ENCODE assay signal across 1 mouse cellular context in the genomic region with DNA sequence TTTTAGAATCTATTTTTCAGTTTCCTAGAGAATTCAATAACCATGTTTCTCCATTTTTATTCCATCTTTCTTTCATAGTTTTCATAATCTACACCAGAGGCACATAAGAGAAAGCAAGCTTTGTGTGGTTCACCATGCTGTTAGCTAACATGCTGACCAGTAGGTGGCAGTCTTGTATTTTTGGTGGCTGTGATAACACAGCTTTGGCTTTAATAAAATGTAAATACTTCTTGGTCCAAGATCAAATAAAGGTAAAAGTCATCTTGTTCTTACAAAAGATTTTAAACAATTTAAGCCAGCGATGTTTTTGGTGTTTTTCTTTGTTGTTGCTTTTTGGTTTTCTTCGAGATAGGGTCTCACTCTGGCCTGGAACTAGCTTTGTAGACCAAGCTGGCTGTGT.
TF ChIP-seq lines count a peak whose summit lies in the region.

No protein-coding gene starts in this region.

TF ChIP-seq in MEL, 35 proteins besides CTCF, POLR2A, EP300 and RAD21:
- no peak for TF ChIP-seq UBTF (IDR thresholded peaks at IDR 0.05; ENCODE audit: borderline replicate concordance, insufficient read depth, low read depth, low read length)
- TF ChIP-seq MAZ (IDR thresholded peaks at IDR 0.05; ENCODE audit: low read depth, low read length) = no peak
- TF ChIP-seq CHD1 (IDR thresholded peaks at IDR 0.05; ENCODE audit: low read depth, low read length) = no peak
- TF ChIP-seq CHD2 (IDR thresholded peaks at IDR 0.05; ENCODE audit: low read length) = no peak
- TF ChIP-seq POLR2AphosphoS2 (IDR thresholded peaks at IDR 0.05; ENCODE audit: low read length) = no peak
- 0 out of 2 replicates have a peak, but pooled peaks have one; percentile 12 for TF ChIP-seq MAX (IDR thresholded peaks at IDR 0.05; ENCODE audit: low read length)
- no peak for TF ChIP-seq HCFC1 (IDR thresholded peaks at IDR 0.05; ENCODE audit: low read depth, low read length)
- TF ChIP-seq MYC (IDR thresholded peaks at IDR 0.05; ENCODE audit: low read depth, low read length) = peak; percentile 61; the same call in 1 of the 2 replicates
- no peak for TF ChIP-seq JUND (IDR thresholded peaks at IDR 0.05; ENCODE audit: low read depth, low read length)
- peak; percentile 77 for TF ChIP-seq ZC3H11A (IDR thresholded peaks at IDR 0.05; ENCODE audit: low read depth, low read length)
- TF ChIP-seq GATA1 (IDR thresholded peaks at IDR 0.05; ENCODE audit: low read depth, low read length) = no peak
- TF ChIP-seq RCOR1 (IDR thresholded peaks at IDR 0.05; ENCODE audit: low read depth, low read length) = no peak
- TF ChIP-seq BHLHE40 (IDR thresholded peaks at IDR 0.05; ENCODE audit: borderline replicate concordance, low read depth, low read length) = no peak
- peak; percentile 82 for TF ChIP-seq SMC3 (IDR thresholded peaks at IDR 0.05; ENCODE audit: low read depth, low read length)
- no peak for TF ChIP-seq MYB (IDR thresholded peaks at IDR 0.05; ENCODE audit: low read depth, low read length)
- TF ChIP-seq ZKSCAN1 (IDR thresholded peaks at IDR 0.05; ENCODE audit: low read depth, low read length) = no peak
